Mouse (Mus musculus): Measurements from ENCODE around the gene Slc38a3.

Slc38a3 gene

DNA sequence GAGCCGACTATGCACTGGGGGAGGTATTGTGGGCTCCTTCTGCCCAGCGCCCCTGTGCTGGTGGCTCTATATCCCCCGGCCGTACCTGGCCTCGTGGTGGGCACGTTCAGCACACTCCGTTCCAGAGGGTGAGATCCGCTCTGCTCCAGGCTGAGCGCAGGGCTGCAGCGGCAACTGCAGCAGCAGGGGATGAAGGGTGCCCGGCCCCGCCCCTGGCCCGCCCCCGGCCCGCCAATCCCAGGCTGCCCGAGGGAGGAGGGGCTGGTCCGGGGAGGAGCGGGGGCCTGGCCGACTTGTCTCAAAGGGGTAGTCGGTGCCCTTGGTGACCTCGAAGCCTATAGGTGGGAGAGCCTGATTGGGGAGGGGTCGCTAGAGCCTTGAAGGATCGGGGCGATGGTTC, 2.1 kb downstream of the Slc38a3 start:
- DNase-seq (ENCODE audit: extremely low read depth, low read depth, low spot score), result no peak

DNA sequence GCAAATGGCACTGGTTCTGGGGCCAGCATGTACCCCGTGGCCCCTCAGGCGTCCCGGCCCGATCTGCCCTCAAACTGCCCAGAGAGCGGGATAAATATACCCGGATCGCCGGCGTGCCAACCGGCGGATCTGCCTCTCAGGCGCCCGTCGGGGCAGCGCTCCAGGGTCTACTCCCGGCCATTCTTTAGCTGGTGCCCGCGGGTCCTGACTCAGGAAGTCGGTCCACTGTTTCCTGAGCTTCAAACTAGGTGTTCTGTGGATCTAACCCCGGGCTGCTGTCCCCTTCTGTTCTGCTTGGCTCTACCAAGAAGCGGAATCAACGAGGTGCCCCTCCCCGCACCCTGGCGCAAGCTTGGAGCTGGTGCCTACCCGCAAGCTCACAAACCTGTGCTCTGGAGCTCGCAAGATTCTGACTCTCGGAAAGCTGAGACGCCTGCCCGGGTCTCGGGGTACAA, 2.6 kb downstream of the Slc38a3 start:
- DNase-seq (ENCODE audit: extremely low read depth, low read depth, low spot score), result no peak

- DNase-seq (ENCODE audit: extremely low read depth, low read depth, low spot score), result no peak
Measured at GRCm38 (mm10) chr9:107665308-107665707, 4.0 kb downstream of the Slc38a3 start.

- no peak for DNase-seq (ENCODE audit: extremely low read depth, low read depth, low spot score)
Measured at GRCm38 (mm10) chr9:107663525-107663924, 5.8 kb downstream of the Slc38a3 start.

DNA sequence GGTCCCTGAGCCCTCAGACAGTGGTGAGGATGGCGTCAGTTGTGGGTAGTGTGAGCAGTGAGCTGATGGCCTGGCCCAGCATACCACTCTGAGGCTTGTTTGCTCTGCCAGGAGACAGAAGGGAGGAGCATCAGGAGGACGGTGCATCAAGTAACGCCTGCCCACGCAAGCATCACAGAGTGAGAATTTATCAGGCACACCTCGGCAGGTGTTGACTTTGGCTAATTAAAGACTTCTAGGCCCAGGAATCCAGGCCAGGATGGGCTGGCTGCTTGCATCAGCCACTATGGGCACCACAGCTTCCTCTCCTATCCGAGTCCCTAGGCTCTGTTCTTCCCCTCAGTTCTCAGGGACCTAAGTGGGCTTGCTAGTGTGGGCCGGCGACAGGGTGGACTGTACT, 7.0 kb downstream of the Slc38a3 start:
- no peak for DNase-seq (ENCODE audit: extremely low read depth, low read depth, low spot score)

GRCm38 (mm10) chr9:107660777-107661176, 8.6 kb downstream of the Slc38a3 start:
- DNase-seq (ENCODE audit: extremely low read depth, low read depth, low spot score), result no peak

- no peak for DNase-seq (ENCODE audit: extremely low read depth, low read depth, low spot score)
Measured at GRCm38 (mm10) chr9:107659961-107660360, 9.4 kb downstream of the Slc38a3 start.

GRCm38 (mm10) chr9:107659551-107659950, 9.8 kb downstream of the Slc38a3 start:
- DNase-seq (ENCODE audit: extremely low read depth, low read depth, low spot score), result no peak

- no peak for DNase-seq (ENCODE audit: extremely low read depth, low read depth, low spot score)
Measured at GRCm38 (mm10) chr9:107658096-107658495, 11.2 kb downstream of the Slc38a3 start.

DNA sequence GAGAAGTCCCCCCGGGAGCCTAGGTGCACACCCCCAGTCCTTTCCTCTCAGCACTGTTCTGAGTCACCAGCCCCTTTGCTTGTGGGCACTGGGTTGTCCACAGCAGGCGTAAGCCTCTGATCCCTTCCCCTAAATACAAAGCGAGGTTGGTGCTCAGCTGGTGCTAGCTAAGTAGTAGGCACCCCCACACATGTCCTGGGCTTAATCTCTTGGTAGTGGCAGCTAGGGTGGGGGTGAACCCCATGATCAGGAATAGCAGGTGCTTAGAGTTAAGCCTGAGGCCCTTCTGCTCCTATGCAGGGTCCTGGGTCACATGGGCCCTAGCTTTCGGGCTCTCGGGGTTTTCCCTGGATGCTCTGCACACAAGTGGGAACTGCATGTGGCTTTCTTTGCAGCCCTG, 12.2 kb downstream of the Slc38a3 start:
- DNase-seq (ENCODE audit: extremely low read depth, low read depth, low spot score), result no peak

DNA sequence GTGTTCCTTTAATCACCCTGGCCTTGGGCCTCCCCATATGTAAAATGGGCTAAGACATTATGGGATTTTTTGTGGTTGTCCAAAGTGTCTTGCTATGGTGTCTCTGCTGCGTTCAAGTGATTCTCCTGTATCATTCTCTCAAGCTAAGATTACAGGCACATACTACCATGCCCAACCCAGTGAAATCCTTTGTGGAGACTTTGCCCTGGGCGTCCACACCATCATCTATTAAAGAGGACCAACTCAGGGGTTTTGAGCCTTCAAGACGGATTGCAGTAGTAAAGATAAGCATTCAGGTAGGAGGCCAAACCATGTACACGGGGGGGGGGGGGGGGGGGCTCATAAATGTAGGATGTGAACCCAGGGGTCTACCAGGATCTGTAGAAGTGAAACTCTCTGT, 14.7 kb downstream of the Slc38a3 start:
- DNase-seq (ENCODE audit: extremely low read depth, low read depth, low spot score), result no peak

DNA sequence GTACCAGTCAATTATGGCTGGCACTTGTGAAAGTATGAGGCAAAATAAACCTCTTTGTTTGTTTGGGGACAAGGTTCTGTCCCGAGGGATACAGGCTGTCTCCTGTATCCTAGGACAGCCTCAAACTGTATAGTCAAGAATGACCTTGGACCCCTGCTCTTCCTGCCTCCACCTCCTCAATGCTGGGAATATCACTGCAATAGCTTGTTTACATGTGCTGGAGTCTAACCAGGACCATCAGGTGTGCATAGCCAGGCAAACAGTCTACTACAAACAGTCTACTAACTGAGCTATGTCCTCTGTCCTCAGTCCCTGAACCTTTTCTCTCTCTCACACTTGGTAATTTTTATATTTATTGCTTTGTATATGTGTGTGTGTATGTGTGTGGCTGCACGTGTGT, 15.9 kb downstream of the Slc38a3 start:
- no peak for DNase-seq (ENCODE audit: extremely low read depth, low read depth, low spot score)

GRCm38 (mm10) chr9:107650708-107651481, 18.4 kb downstream of the Slc38a3 start:
- no peak for DNase-seq (ENCODE audit: extremely low read depth, low read depth, low spot score)

DNA sequence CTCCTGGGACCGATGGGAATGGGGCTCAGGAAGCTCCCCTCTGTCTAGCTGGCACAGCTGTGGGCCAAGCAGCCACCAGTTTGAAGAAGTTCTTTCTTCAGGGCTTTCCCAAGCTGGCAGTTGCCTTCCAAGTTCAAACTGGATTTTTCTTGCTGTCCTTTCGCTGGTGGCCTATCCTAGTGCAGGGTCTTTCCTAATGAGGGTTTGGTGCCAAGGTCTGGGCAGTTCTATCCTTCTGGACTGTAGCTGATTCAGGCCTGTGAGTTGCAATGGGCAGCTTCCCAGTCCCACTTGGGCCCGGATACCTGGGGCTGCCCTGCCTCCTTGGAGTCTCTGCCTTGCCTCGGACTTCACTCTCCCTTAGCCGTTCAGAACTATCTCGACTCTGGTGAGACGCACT, 19.1 kb downstream of the Slc38a3 start:
- no peak for DNase-seq (ENCODE audit: extremely low read depth, low read depth, low spot score)

GRCm38 (mm10) chr9:107648767-107649166, 20.6 kb downstream of the Slc38a3 start:
- DNase-seq (ENCODE audit: extremely low read depth, low read depth, low spot score), result no peak

DNA sequence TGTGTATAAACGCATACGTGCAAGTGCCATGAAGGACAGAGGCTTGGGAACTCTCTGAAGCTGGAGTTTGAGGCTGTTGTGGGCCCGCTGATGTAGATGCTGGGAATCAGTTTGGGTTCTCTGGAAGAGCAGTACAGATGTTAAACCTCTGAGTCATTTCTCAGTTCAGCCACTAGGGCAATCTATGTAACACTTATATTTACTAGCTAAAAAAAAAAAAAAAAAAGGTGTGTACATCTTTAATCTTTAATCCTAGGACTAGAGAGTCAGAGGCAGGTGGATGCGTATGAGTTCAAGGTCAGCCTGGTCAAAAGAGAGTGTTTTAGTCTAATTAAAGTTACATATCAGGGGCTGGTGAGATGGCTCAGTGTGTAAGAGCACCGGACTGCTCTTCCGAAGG, 22.4 kb downstream of the Slc38a3 start:
- no peak for DNase-seq (ENCODE audit: extremely low read depth, low read depth, low spot score)

GRCm38 (mm10) chr9:107645577-107645976, 23.8 kb downstream of the Slc38a3 start:
- DNase-seq (ENCODE audit: extremely low read depth, low read depth, low spot score), result no peak

- no peak for DNase-seq (ENCODE audit: extremely low read depth, low read depth, low spot score)
Measured at GRCm38 (mm10) chr9:107645153-107645510, 24.2 kb downstream of the Slc38a3 start.

DNA sequence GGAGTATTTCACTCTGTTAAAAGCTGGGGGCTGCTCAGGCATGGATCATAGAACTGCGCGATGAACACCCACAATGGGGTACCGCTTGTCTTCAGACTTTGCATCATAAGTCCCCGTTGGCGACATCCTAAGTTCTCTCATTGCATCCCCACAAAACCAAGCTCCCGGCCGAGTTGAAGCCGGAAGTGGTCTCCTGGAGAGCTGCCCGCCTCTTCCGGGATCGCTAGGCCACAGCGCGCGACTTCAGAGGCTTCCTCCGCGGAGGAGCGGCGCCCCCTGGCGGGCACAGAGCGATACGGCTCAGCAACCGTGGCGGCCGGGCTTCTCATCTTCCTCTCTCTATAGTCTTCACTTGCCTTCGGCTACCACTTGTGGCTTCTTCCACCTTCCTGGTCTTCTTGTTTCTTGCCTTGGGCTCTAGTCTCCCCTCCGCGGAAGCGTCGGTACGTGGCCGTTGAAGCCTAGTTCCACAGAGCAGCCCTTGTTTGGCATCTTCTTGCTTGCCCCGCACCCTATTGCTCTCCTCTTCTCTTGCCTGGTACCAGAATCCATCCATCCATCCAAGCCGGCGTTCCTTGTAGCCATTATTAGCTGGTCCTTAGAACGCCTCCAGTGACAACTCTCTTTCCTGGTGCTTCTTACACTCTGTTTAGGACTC, 24.7 kb downstream of the Slc38a3 start:
- no peak for DNase-seq (ENCODE audit: extremely low read depth, low read depth, low spot score)

DNA sequence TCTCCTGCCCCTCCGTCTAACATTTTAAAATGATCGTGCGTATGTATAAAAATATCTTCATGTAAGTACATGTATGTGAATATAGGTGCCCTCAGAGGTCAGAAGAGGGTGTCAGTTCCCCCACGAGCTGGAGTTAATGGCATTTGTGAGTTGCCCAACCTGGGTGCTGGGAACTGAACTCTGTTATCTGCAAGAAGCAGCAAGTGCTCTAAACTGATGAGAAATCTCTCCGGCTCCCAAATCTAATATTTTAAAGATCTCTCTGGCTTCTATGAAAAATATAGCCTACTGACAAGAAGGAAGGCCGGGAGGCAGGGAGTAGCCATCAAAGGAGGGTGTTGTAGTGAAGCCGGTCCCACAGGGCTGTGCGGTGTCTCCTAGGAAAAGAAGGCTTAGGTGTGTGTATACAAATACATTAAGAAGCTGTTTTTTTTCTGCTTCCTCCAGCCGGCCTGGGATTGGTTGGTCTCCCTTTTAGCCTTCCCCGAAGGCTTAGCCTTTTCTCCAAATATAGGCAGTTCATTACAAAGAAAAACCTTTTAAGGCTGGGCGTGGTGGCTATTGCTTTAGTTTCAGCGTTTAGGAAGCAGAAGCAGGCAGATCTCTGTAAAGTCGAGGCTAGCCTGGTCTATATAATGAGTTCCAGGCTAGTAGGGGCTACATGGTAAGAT, 25.7 kb downstream of the Slc38a3 start:
- no peak for DNase-seq (ENCODE audit: extremely low read depth, low read depth, low spot score)

GRCm38 (mm10) chr9:107641666-107642065, 27.7 kb downstream of the Slc38a3 start:
- no peak for DNase-seq (ENCODE audit: extremely low read depth, low read depth, low spot score)

- no peak for DNase-seq (ENCODE audit: extremely low read depth, low read depth, low spot score)
Measured at GRCm38 (mm10) chr9:107640257-107640772, 29.0 kb downstream of the Slc38a3 start.

Data from fat pad, adult 2 months (tissue).